Mouse (Mus musculus) layer of hippocampus, adult 9-10 months (tissue): ENCODE results near the gene Eid3.

Source experiments
- DNase-seq: peaks from one replicate; pipeline ENCODE4 v3.0.0; 2022; ENCODE audit warnings: low spot score

Eid3 gene

GRCm38 (mm10) chr10:82860929-82861315 lies 5.5 kb upstream of the Eid3 start:
- DNase-seq: no peak

DNA sequence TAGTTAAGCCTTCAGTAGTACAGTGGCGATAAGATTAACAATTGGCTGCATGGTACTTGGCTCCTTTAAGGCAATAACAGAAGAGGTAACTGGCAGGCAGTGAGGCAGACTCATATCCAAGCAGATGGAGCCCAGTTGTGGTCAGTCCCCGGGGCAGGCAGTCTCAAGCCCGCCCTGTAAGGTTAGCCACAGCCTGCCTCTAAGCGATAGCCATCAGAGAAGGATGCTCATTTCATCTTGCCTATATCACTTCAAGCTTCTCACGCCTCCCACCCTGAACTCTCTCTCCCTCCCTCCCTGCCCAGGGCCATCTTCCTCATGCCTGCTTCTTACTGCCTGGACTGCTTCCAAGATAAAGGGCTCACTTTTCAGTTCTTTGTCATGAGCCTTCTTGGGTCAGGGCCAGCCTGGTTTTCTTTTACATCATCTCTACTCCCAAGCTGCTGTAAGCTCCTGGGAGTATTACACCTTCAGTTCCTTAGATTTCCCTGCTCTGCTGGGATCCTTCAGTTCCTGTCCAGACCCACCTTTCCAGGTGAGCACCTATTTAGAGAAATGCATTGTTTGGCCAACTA lies 3.2 kb upstream of the Eid3 start:
- DNase-seq: no peak

- DNase-seq: no peak
Observed at GRCm38 (mm10) chr10:82863827-82864226, 2.6 kb upstream of the Eid3 start.

DNA sequence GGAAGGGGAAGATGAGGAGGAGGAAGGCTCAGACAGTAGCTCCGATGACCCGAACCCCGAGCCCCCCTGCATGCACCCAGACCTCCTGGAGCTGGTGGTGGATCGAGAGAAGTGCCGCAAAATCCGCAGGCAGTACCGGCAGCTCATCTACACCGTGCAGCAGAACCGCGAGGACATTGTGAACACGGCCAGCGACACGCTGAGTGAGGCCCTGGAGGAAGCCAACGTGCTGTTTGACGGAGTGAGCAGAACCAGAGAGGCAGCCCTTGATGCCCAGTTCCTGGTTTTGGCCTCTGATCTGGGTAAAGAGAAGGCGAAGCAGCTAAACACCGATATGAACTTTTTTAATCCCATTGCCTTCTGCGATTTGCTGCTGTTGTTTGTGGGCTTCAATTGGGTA lies 406 bp downstream of the Eid3 start:
- DNase-seq: no peak

DNA sequence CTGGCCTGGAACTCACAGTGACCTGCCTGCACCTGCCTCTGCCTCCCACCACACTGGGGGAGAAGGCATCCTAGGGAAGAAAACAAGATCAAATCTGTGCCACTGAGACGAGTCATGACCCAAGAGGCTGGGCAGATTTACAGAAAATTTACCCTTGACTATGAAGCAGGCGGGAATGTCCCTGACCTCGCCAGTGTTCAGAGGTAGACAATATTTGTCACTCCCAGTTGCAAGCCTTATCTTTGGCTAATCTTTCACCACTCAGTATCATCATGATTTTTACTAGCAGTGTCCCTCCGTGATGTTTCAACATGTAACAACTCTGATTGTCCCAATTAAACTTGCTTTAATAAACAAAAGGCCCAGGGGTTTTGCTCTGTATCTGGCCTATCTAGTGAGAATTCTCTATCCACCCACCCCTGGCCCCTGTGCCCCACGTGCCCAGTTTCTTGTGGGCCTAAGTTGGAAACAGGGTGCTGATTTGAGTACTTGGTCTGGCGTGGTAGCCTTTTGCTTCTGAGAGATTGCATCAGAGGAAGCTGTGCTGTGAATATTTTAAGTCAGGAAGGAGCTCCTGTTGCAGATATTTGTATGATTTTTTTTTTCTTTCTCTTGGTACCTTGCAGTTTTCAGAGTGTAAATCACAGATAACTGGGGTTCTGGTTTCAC lies 2.1 kb downstream of the Eid3 start:
- no peak for DNase-seq

DNA sequence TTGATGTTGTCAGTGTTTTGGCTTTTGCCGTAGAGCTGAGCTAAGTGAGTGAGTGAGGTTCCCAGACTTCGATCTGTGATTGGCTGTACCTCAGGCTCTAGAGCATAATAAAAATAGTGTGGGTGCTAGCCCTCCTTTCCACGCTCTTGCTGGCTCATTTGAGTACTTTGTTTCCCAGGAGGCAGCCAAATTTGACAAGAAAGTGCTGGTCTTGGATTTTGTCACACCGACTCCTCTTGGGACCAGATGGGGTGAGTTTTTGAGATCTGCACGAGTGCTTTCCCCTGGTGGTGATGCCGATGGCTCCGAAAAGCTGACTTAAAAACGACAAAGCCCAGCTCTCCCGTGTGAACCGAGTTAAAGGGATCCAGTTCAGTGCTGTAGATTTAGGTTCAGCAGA lies 9.0 kb downstream of the Eid3 start:
- no peak for DNase-seq

DNA sequence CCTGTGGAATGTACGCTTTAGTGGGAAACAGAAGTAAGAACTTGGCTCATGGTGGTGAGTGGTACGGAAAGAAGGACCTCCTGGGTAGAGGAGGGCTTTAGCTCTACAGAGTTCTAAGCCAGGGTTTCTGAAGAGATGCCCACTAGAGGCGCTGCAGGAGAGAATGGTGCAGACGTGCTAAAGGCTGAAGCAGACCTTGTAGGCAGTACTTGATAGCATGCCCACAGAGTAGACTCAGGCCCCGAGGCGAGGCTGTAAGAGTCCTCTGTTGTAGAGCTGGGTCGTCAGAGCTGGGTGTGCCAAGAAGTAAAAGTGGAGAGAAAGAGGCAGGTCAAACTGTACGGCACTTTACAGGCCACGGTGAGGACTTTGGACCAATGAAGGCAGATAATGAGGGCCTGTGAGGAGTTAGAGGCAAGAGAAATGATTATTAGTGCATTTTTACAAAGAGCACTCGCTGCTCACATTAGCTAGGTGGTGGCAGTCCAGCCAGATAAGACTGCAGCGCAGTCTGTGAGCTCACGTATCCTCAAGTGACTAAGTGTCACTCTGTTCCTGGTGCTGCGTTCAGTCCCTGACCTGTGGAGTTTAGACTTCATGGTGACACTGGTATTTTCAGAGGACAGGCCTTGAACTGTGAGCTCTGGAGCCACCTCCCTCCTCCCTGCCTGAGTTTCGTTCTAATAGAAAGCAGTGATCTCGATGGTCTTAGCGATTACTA lies 9.8 kb downstream of the Eid3 start:
- DNase-seq: no peak

DNA sequence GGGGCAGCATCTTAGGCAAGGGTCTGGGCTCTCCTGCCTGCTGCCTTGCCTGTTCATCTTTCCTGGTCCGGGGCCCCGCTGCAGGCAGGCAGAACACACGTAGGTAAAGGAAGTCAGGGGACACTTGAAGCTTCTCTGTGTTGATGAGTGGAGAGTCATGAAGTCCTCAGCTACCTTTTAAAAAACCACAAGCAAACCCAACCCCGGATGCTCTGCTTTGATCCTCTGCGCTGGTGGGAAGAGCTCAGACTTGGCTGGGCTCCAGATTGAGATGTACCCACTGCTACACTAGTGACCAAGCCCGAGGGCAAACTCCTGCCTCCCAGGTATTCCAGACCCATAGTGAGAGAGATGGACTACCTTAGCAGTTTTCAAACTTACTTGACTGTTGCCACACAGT lies 20.9 kb downstream of the Eid3 start:
- no peak for DNase-seq

- no peak for DNase-seq
Observed at GRCm38 (mm10) chr10:82888576-82888975, 22.1 kb downstream of the Eid3 start.

- no peak for DNase-seq
Observed at GRCm38 (mm10) chr10:82889447-82889973, 23.1 kb downstream of the Eid3 start.

- no peak for DNase-seq
Observed at GRCm38 (mm10) chr10:82890936-82891335, 24.5 kb downstream of the Eid3 start.

GRCm38 (mm10) chr10:82891427-82891826 lies 25.0 kb downstream of the Eid3 start:
- no peak for DNase-seq

DNA sequence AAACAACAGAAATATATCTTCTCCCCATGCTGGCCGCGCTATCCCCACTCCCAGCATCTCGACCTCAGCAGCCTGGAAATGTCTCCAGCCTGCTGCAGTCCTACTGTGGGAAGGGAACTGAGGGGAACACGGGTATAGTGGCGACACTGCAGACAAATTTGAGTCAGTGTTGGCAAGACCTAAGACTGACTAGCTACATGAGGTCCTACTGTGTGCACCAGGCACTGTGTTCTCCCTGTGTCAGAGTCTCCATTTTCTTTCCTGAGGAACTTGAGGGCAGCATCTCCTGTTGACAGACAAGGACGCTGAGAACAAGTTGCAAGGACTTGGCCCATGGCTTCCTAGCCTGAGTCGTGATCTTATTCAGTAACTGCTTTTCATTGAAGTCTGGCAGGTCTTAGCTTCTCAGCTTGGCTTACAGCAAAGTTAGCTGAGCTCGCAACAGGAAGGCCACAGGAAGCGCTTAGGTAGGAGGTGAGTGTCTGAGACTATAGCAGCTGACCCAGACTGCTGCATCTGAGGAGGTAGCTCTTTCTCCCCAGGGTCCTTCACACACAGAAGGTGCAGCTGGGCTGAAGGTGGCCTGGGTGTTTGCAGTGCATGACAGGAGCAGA lies 26.1 kb downstream of the Eid3 start:
- no peak for DNase-seq

- no peak for DNase-seq
Observed at GRCm38 (mm10) chr10:82893872-82894650, 27.6 kb downstream of the Eid3 start.

- DNase-seq: no peak
Observed at GRCm38 (mm10) chr10:82897936-82898335, 31.5 kb downstream of the Eid3 start.

- DNase-seq: no peak
Observed at GRCm38 (mm10) chr10:82898893-82899292, 32.5 kb downstream of the Eid3 start.

GRCm38 (mm10) chr10:82899810-82900421 lies 33.5 kb downstream of the Eid3 start:
- no peak for DNase-seq

- DNase-seq: no peak
Observed at GRCm38 (mm10) chr10:82900546-82900945, 34.1 kb downstream of the Eid3 start.

DNA sequence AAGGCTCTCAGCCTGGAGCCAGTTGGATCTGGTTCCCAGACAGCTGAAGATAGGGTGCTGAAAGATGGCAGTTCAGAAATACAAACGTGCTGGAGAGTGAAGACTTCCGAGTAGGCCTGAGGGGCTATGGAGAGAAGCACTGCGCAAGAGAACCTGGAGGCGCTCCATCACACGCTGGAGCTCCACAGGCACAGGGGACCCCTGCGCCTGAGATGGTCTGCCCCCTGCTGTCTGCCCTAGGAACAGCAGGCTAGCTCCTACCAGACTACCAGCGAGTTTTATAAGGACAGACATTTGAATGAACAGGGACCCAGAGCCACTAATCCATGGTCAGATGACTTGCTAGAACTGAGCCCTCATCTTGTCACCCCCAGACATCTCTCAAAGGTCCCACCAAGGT lies 35.0 kb downstream of the Eid3 start:
- peak; percentile 80 for DNase-seq

DNA sequence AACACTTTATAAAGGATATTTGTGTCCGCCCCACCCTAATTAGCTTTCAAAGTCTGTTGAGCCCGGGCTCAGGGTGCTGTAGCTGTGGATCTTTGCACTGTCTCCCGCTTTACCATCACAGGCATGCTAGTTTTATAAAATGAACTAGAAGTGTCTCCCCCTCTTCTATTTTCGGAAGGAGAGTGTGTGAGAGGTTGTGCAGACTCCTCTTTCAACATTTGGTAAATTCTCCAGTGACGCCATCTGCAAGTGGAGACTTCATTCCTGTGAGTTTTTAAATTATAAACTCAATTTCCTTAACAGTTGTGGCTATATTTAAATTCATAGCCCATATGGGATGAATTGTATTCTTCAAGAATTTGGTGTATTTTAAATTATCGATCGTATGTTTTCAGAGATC lies 42.1 kb downstream of the Eid3 start:
- no peak for DNase-seq

GRCm38 (mm10) chr10:82909382-82909781 lies 43.0 kb downstream of the Eid3 start:
- DNase-seq: peak; percentile 63

- no peak for DNase-seq
Observed at GRCm38 (mm10) chr10:82910198-82910597, 43.8 kb downstream of the Eid3 start.
